Mouse (Mus musculus): ENCODE results near the gene Slc39a11.

DNA sequence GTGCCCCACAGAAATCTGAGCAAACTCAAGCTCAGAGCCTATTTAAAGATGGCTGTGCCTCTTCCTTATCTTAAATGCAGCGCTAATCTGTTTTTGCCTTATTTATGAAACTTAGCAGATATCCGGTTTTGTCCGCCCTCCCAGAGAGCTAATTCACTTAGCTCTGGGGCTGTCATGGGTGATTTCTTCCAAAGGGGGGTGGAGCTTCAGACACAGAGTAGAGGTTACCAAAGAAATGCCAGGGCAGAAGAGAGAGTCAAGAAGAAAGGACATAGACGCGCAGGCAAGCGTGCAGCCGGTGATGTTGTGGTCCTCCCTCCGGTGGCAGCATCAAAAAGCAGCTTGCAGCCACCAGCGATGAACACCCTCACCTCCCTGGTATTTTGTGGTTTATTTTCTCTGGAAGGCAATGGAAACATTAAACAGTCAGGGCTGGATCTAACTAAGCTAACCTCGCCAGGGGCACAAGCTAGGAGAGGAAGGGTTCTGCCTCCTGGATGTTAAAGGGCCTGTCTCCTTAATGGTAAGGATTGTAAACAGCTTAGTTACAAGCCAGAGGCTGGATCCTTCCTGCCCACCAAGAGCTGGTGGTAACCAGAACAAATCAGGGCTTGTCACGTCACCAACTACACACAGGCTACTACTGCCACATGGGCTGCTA lies 103.5 kb downstream of the Slc39a11 start:
- TF ChIP-seq GATA1 (IDR thresholded peaks at IDR 0.05; ENCODE audit: low read length) (no peak), TAL1 (IDR thresholded peaks at IDR 0.05; ENCODE audit: low read length) (no peak)
